Comparison of ENCODE assay signal across 9 mouse cellular contexts in genomic region chr1:171698983-171699382, GRCm38 (mm10). TPM values are rescaled to one million over a fixed set of nuclear protein-coding genes. Genes with fewer than 3 reads are reported as not detected.
DNase-seq lines count a peak whose midpoint lies in the region; ATAC-seq and TF ChIP-seq lines count a peak whose summit lies in the region.
"Had no signal": no experiment of that assay in that cellular context is flagged by ENCODE, and none has a peak within 500 bp of the region (broad histone marks: within the 10 kb centered on the region; RNA-seq: fewer than 3 reads in every experiment).

No protein-coding gene starts in this region.

- no peaks in the 10 kb centered on the region for H3K4me1 ChIP-seq in forebrain, embryonic 11.5 days (replicated peaks; ENCODE audit: control insufficient read depth, insufficient read depth, low read length)
- H3K4me1 ChIP-seq in forebrain, embryonic 12.5 days: no peaks in the 10 kb centered on the region
- H3K4me1 ChIP-seq in midbrain, postnatal 0 days (ENCODE audit: insufficient read depth, low read length): no peaks in the 10 kb centered on the region
- H3K4me1 ChIP-seq: neural tube, embryonic 12.5 days had no signal

- no peak; the same call in 1 of the 2 replicates for ATAC-seq in forebrain, embryonic 11.5 days (replicated peaks; ENCODE audit: low FRiP score)
- no peak for ATAC-seq in forebrain, embryonic 12.5 days (ENCODE audit: low FRiP score)
- ATAC-seq in midbrain, postnatal 0 days (ENCODE audit: low FRiP score): peak; percentile 70; the same call in 1 of the 2 replicates

- peak; percentile 60 for DNase-seq in forebrain, embryonic 11.5 days (ENCODE audit: low spot score)
- peak; percentile 9 to 19 for DNase-seq in right cerebral cortex, adult 2 months (ENCODE audit: low spot score in 2 of 2)
- no peak for DNase-seq in right cerebral cortex, postnatal 25 days
- DNase-seq in hindlimb bud, embryonic 11.5 days (ENCODE audit: extremely low spot score, low read depth, low spot score): peak; percentile 2
- peak; percentile 79 for DNase-seq in midbrain, postnatal 0 days (ENCODE audit: low spot score)
- peak; percentile 87 for DNase-seq in thymus, postnatal 14 days
- no peak for DNase-seq in urinary bladder, postnatal 36 days (ENCODE audit: low spot score in 2 of 2)

- no peaks in the 10 kb centered on the region for H3K27me3 ChIP-seq in forebrain, embryonic 11.5 days (ENCODE audit: control insufficient read depth, insufficient read depth, low read length)
- no peaks in the 10 kb centered on the region for H3K27me3 ChIP-seq in forebrain, embryonic 12.5 days
- H3K27me3 ChIP-seq in midbrain, postnatal 0 days (ENCODE audit: insufficient read depth, low read length): no peaks in the 10 kb centered on the region
- H3K27me3 ChIP-seq: neural tube, embryonic 12.5 days had no signal

- no peak overlapping the region for H3K4me3 ChIP-seq in forebrain, embryonic 11.5 days (ENCODE audit: low read depth, low read length)
- no peak overlapping the region for H3K4me3 ChIP-seq in forebrain, embryonic 12.5 days (replicated peaks)
- no peak overlapping the region for H3K4me3 ChIP-seq in midbrain, postnatal 0 days (ENCODE audit: low read depth, low read length)
- H3K4me3 ChIP-seq: neural tube, embryonic 12.5 days had no signal

- peak; percentile 59 for TF ChIP-seq CTCF in midbrain, postnatal 0 days (IDR thresholded peaks at IDR 0.05)

- no peak overlapping the region for H3K9ac ChIP-seq in forebrain, embryonic 11.5 days (ENCODE audit: low read length)
- H3K9ac ChIP-seq in forebrain, embryonic 12.5 days: no peak overlapping the region
- H3K9ac ChIP-seq in midbrain, postnatal 0 days (replicated peaks; ENCODE audit: low read length, poor library complexity, severe bottlenecking): no peak overlapping the region
- H3K9ac ChIP-seq: neural tube, embryonic 12.5 days had no signal

- no peaks in the 10 kb centered on the region for H3K36me3 ChIP-seq in forebrain, embryonic 11.5 days (ENCODE audit: control insufficient read depth, insufficient read depth, low read length)
- no peaks in the 10 kb centered on the region for H3K36me3 ChIP-seq in forebrain, embryonic 12.5 days (replicated peaks)
- no peaks in the 10 kb centered on the region for H3K36me3 ChIP-seq in midbrain, postnatal 0 days (ENCODE audit: insufficient read depth, low read length)
- H3K36me3 ChIP-seq: neural tube, embryonic 12.5 days had no signal

- no peak overlapping the region for H3K27ac ChIP-seq in forebrain, embryonic 11.5 days (ENCODE audit: low read depth, low read length)
- H3K27ac ChIP-seq in forebrain, embryonic 12.5 days: no peak overlapping the region
- no peak overlapping the region for H3K27ac ChIP-seq in midbrain, postnatal 0 days (ENCODE audit: low read depth, low read length)
- H3K27ac ChIP-seq: neural tube, embryonic 12.5 days had no signal

- no peak overlapping the region for H3K4me2 ChIP-seq in forebrain, embryonic 11.5 days (ENCODE audit: low read depth, low read length, severe bottlenecking)
- no peak overlapping the region for H3K4me2 ChIP-seq in forebrain, embryonic 12.5 days
- H3K4me2 ChIP-seq in midbrain, postnatal 0 days (ENCODE audit: low read depth, low read length, poor library complexity, severe bottlenecking): no peak overlapping the region
- H3K4me2 ChIP-seq: neural tube, embryonic 12.5 days had no signal

- H3K9me3 ChIP-seq in forebrain, embryonic 11.5 days (ENCODE audit: control insufficient read depth, low read length): no peaks in the 10 kb centered on the region
- no peaks in the 10 kb centered on the region for H3K9me3 ChIP-seq in forebrain, embryonic 12.5 days
- H3K9me3 ChIP-seq in midbrain, postnatal 0 days (ENCODE audit: low read length): no peaks in the 10 kb centered on the region
- H3K9me3 ChIP-seq: neural tube, embryonic 12.5 days had no signal

- WGBS in forebrain, embryonic 11.5 days: 20% methylated on average over 6 of the region's 6 CpGs
- WGBS in forebrain, embryonic 12.5 days: 21% methylated on average over 6 of the region's 6 CpGs
- WGBS in midbrain, postnatal 0 days: 15% methylated on average over 6 of the region's 6 CpGs

RNA-seq across cellular contexts. Expression of gene Cd48, which starts 17.2 kb away (rescaled TPM):
- not detected in 2 replicates for polyA plus RNA-seq in forebrain, embryonic 11.5 days (2014; fragmentation: Nextera tagmentation; extraction: Ambion mirVana)
- 0.62 and 0.79 TPM in 2 replicates for polyA plus RNA-seq in forebrain, embryonic 12.5 days (2016; fragmentation: Nextera tagmentation; extraction: Ambion mirVana)
- total RNA-seq in midbrain, postnatal 0 days (2014; rRNA removed): 0.77 and 1.1 TPM in 2 replicates
- 0.88 and 0.99 TPM in 2 replicates for polyA plus RNA-seq in midbrain, postnatal 0 days (2015; fragmentation: Nextera tagmentation; extraction: Ambion mirVana)

RNA-seq across cellular contexts. Expression of gene Slamf7, which starts 46.1 kb away (rescaled TPM):
- polyA plus RNA-seq in forebrain, embryonic 11.5 days (2014; fragmentation: Nextera tagmentation; extraction: Ambion mirVana): not detected in 2 replicates
- not detected in 2 replicates for polyA plus RNA-seq in forebrain, embryonic 12.5 days (2016; fragmentation: Nextera tagmentation; extraction: Ambion mirVana)
- not detected in 2 replicates for total RNA-seq in midbrain, postnatal 0 days (2014; rRNA removed)
- not detected in 2 replicates for polyA plus RNA-seq in midbrain, postnatal 0 days (2015; fragmentation: Nextera tagmentation; extraction: Ambion mirVana)
- polyA plus RNA-seq: neural tube, embryonic 12.5 days had no signal

Comparison
In these comparisons a context has a peak if more than half of its experiments do, and no peak if none do; other contexts are left out.
1. DNase-seq: peak in forebrain, embryonic 11.5 days (single experiment), right cerebral cortex, adult 2 months (2 of 2), hindlimb bud, embryonic 11.5 days (single experiment), midbrain, postnatal 0 days (single experiment) and thymus, postnatal 14 days (single experiment); none in right cerebral cortex, postnatal 25 days (single experiment) and urinary bladder, postnatal 36 days (0 of 2).